Mouse (Mus musculus) brain, embryonic 14.5 days (tissue): ENCODE data around the gene Fgf14.
"Not testable (repeated sequence)": the region's sequence is repeated elsewhere in the genome, so short reads cannot be mapped to it uniquely, and the experiment has no call there.

ENCODE experiments used
- CTCF ChIP-seq: fragments of 200-500 bp; IDR thresholded peaks from 2 replicates; pipeline ENCODE4 v1.5.1; 2012; ENCODE audit warnings: inconsistent platforms, mild to moderate bottlenecking, moderate library complexity, borderline replicate concordance; ENCODE audit not compliant: insufficient read depth, insufficient read length; ENCODE audit errors: extremely low read depth
- POLR2A ChIP-seq: fragments of 200-500 bp; IDR thresholded peaks from 2 replicates; pipeline ENCODE4 v1.6.1; 2012; ENCODE audit warnings: mild to moderate bottlenecking, inconsistent platforms, borderline replicate concordance; ENCODE audit not compliant: poor library complexity, insufficient read depth, insufficient read length, severe bottlenecking; ENCODE audit errors: extremely low read depth

GRCm38 (mm10) chr14:124535376-124535775 is 141.6 kb downstream of the Fgf14 start:
- TF ChIP-seq CTCF, POLR2A: not testable (repeated sequence)
